19 mouse cellular contexts compared by ENCODE assay signal in the genomic region with DNA sequence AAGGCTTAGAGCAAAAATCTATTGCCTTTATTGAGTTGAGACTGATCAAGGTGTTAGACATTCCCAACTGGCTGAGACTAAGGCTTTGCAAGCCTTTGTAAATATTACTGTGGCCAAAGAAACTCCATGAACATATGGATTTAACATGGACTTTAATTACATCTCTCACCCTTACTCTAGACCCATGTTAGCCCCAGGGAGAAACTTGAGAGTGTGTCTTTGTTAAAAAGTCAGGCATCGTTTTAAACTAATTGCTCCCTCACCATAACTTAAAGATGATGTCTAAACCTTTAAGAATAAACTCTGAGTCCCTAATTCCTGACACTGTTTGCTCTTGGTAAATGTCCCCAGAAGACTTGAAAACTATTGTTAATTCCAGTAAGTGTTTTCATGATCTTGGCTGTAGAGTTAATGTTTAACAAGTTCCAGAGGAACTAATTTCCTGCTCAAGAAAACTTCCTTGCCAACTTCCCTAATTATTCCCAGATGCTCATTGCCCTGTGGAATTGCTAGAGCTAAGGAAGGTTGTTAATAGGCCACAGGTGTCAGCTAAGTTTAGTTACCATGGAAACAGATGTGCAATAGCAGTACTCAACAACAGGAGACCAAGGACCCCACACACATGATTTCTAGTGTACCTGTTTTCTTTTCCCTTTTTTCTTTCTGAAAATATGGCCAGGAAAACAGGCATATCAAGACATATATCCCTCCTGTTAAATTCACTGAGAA. TPM values are rescaled to one million over a fixed set of nuclear protein-coding genes. Genes with fewer than 3 reads are reported as not detected.
A peak's percentile ranks its signal among the peaks of the same experiment; 100 is the strongest.
DNase-seq lines count a peak whose midpoint lies in the region; ATAC-seq and TF ChIP-seq lines count a peak whose summit lies in the region.
"Had no signal": no experiment of that assay in that cellular context is flagged by ENCODE, and none has a peak within 500 bp of the region (broad histone marks: within the 10 kb centered on the region; RNA-seq: fewer than 3 reads in every experiment).

No protein-coding gene starts in this region.

- WGBS in kidney, embryonic 16.5 days, result 31% methylated on average over 1 of the region's 1 CpGs
- WGBS in lung, postnatal 0 days, result 35% methylated on average over 1 of the region's 1 CpGs

- no peak overlapping the region for H3K4me2 ChIP-seq in kidney, embryonic 16.5 days (replicated peaks; ENCODE audit: low read depth, low read length)
- no peak overlapping the region for H3K4me2 ChIP-seq in lung, postnatal 0 days (replicated peaks; ENCODE audit: low read depth, low read length)
- H3K4me2 ChIP-seq: midbrain, embryonic 12.5 days had no signal

- TF ChIP-seq CTCF in gastrocnemius, adult 2 months (IDR thresholded peaks at IDR 0.05), result no peak
- TF ChIP-seq CTCF in lung, postnatal 0 days (IDR thresholded peaks at IDR 0.05), result no peak

- 0 out of 2 replicates have a peak overlapping the region, but pooled peaks have one; percentile 12 for H3K27ac ChIP-seq in gastrocnemius, adult 2 months
- H3K27ac ChIP-seq in kidney, embryonic 16.5 days (ENCODE audit: low read length), result 0 out of 2 replicates have a peak overlapping the region, but pooled peaks have one; percentile 7
- H3K27ac ChIP-seq in lung, postnatal 0 days (ENCODE audit: low read length), result no peak overlapping the region
- H3K27ac ChIP-seq: hindbrain, postnatal 0 days; layer of hippocampus, adult 2 months; liver, embryonic 14.5 days; midbrain, embryonic 12.5 days had no signal

- TF ChIP-seq EP300 in lung, postnatal 0 days (IDR thresholded peaks at IDR 0.05), result no peak

- intact Hi-C loops in gastrocnemius, adult 2 months (cut with DNase I), result no loop called here
- intact Hi-C loops in gastrocnemius, postnatal 14 days (cut with DNase I; ENCODE audit: low total_unique reads), result no loop called here

- H3K4me1 ChIP-seq in kidney, embryonic 16.5 days (ENCODE audit: insufficient read depth, low read length), result no peaks in the 10 kb centered on the region
- no peaks in the 10 kb centered on the region for H3K4me1 ChIP-seq in lung, postnatal 0 days (ENCODE audit: insufficient read depth, low read depth, low read length)
- H3K4me1 ChIP-seq: midbrain, embryonic 12.5 days had no signal

- ATAC-seq in kidney, embryonic 16.5 days (ENCODE audit: low FRiP score, low TSS enrichment), result peak; percentile 73; the same call in 1 of the 2 replicates
- ATAC-seq in lung, postnatal 0 days, result no peak
- ATAC-seq: forebrain, embryonic 16.5 days; hindbrain, postnatal 0 days; Patski had no signal

- no peak overlapping the region for H3K9ac ChIP-seq in kidney, embryonic 16.5 days (replicated peaks; ENCODE audit: low read length)
- H3K9ac ChIP-seq in lung, postnatal 0 days (replicated peaks; ENCODE audit: low read depth), result no peak overlapping the region
- H3K9ac ChIP-seq: liver, embryonic 14.5 days; midbrain, embryonic 12.5 days had no signal

- H3K4me3 ChIP-seq in gastrocnemius, adult 2 months, result no peak overlapping the region
- H3K4me3 ChIP-seq in kidney, embryonic 16.5 days (ENCODE audit: low read length), result no peak overlapping the region
- no peak overlapping the region for H3K4me3 ChIP-seq in lung, postnatal 0 days (ENCODE audit: low read depth, low read length)
- H3K4me3 ChIP-seq: layer of hippocampus, adult 2 months; midbrain, embryonic 12.5 days had no signal

- no peaks in the 10 kb centered on the region for H3K27me3 ChIP-seq in kidney, embryonic 16.5 days (ENCODE audit: insufficient read depth, low read length)
- H3K27me3 ChIP-seq in lung, postnatal 0 days (replicated peaks; ENCODE audit: insufficient read depth, low read length), result no peaks in the 10 kb centered on the region
- H3K27me3 ChIP-seq: midbrain, embryonic 12.5 days; Patski had no signal

- DNase-seq in gastrocnemius, adult 2 months, result no peak
- no peak for DNase-seq in gastrocnemius, postnatal 14 days
- DNase-seq in kidney, postnatal 10 days, result no peak
- DNase-seq in hindlimb bud, embryonic 11.5 days (ENCODE audit: extremely low spot score, low read depth, low spot score), result peak; percentile 98
- DNase-seq in spleen, adult 12 weeks (ENCODE audit: low spot score), result no peak
- DNase-seq in left cerebral cortex, adult 9 months (ENCODE audit: low spot score in 2 of 2), result no peak
- no peak for DNase-seq in lung, postnatal 0 days (ENCODE audit: low spot score)
- DNase-seq: cerebellum, adult 2 months; gastrocnemius, postnatal 25 days had no signal

- no peaks in the 10 kb centered on the region for H3K9me3 ChIP-seq in kidney, embryonic 16.5 days (ENCODE audit: low read length)
- no peaks in the 10 kb centered on the region for H3K9me3 ChIP-seq in lung, postnatal 0 days (ENCODE audit: low read length)
- H3K9me3 ChIP-seq: midbrain, embryonic 12.5 days had no signal

- H3K36me3 ChIP-seq in kidney, embryonic 16.5 days (ENCODE audit: insufficient read depth, low read length), result no peaks in the 10 kb centered on the region
- H3K36me3 ChIP-seq in lung, postnatal 0 days (ENCODE audit: insufficient read depth, low read length), result no peaks in the 10 kb centered on the region
- H3K36me3 ChIP-seq: midbrain, embryonic 12.5 days had no signal

RNA-seq across cellular contexts. Expression of a gene that starts 28.4 kb away (rescaled TPM):
- not detected for total RNA-seq in gastrocnemius, adult 2 months (2021)
- not detected for total RNA-seq in gastrocnemius, postnatal 14 days (2021)
- polyA plus RNA-seq in kidney, embryonic 16.5 days (2015; fragmentation: Nextera tagmentation; extraction: Ambion mirVana), result not detected in 2 replicates
- polyA plus RNA-seq in lung, postnatal 0 days (2015; fragmentation: Nextera tagmentation; extraction: Ambion mirVana), result not detected in 2 replicates
- total RNA-seq: gastrocnemius, postnatal 25 days; hindbrain, postnatal 0 days; layer of hippocampus, adult 2 months; left cerebral cortex, adult 8-10 months had no signal
- polyA plus RNA-seq: cerebellum, adult 2 months; forebrain, embryonic 16.5 days; heart, embryonic 16.5 days; hindbrain, postnatal 0 days; liver, embryonic 14.5 days; midbrain, embryonic 12.5 days; Patski; stomach, embryonic 14.5 days had no signal

RNA-seq across cellular contexts. Expression of a gene that starts 46.6 kb away (rescaled TPM):
- total RNA-seq in gastrocnemius, adult 2 months (2021), result not detected
- not detected for total RNA-seq in gastrocnemius, postnatal 14 days (2021)
- not detected in 2 replicates for polyA plus RNA-seq in kidney, embryonic 16.5 days (2015; fragmentation: Nextera tagmentation; extraction: Ambion mirVana)
- polyA plus RNA-seq in lung, postnatal 0 days (2015; fragmentation: Nextera tagmentation; extraction: Ambion mirVana), result not detected in 2 replicates
- total RNA-seq: gastrocnemius, postnatal 25 days; hindbrain, postnatal 0 days; layer of hippocampus, adult 2 months; left cerebral cortex, adult 8-10 months had no signal
- polyA plus RNA-seq: cerebellum, adult 2 months; forebrain, embryonic 16.5 days; heart, embryonic 16.5 days; hindbrain, postnatal 0 days; liver, embryonic 14.5 days; midbrain, embryonic 12.5 days; Patski; stomach, embryonic 14.5 days had no signal

RNA-seq across cellular contexts. Expression of a gene that starts 53.0 kb away (rescaled TPM):
- total RNA-seq in gastrocnemius, adult 2 months (2021), result not detected
- total RNA-seq in gastrocnemius, postnatal 14 days (2021), result not detected
- polyA plus RNA-seq in kidney, embryonic 16.5 days (2015; fragmentation: Nextera tagmentation; extraction: Ambion mirVana), result not detected in 2 replicates
- not detected in 2 replicates for polyA plus RNA-seq in lung, postnatal 0 days (2015; fragmentation: Nextera tagmentation; extraction: Ambion mirVana)
- total RNA-seq: gastrocnemius, postnatal 25 days; hindbrain, postnatal 0 days; layer of hippocampus, adult 2 months; left cerebral cortex, adult 8-10 months had no signal
- polyA plus RNA-seq: cerebellum, adult 2 months; forebrain, embryonic 16.5 days; heart, embryonic 16.5 days; hindbrain, postnatal 0 days; liver, embryonic 14.5 days; midbrain, embryonic 12.5 days; Patski; stomach, embryonic 14.5 days had no signal
